Mouse (Mus musculus) hindbrain, postnatal 0 days (tissue): ENCODE measurements around the gene Ccdc61. TPM values are rescaled to one million over a fixed set of nuclear protein-coding genes. Genes with fewer than 3 reads are reported as not detected.

Source experiments
- ATAC-seq: fragments of 200-750 bp; cut with Nextera tagmentation; 2 replicates; pipeline ENCODE4 v1.8.0; 2017; ENCODE audit warnings: mild to moderate bottlenecking, moderate TSS enrichment, moderate library complexity
- DNase-seq: peaks from one replicate; pipeline ENCODE4 v3.0.0-alpha.2; 2015; ENCODE audit warnings: low spot score
- H3K27ac ChIP-seq: fragments of 300-500 bp; sonication (generic); 2 replicates; pipeline ENCODE4 v1.5.1; 2014; ENCODE audit warnings: mild to moderate bottlenecking
- H3K27me3 ChIP-seq: fragments of 300-500 bp; sonication (generic); 2 replicates; pipeline ENCODE4 v1.6.1; 2014; ENCODE audit warnings: low read length, mixed read lengths; ENCODE audit not compliant: insufficient read depth
- H3K36me3 ChIP-seq: fragments of 300-500 bp; sonication (generic); 2 replicates; pipeline ENCODE4 v1.6.1; 2014; ENCODE audit warnings: low read length, mixed read lengths; ENCODE audit not compliant: insufficient read depth
- H3K4me1 ChIP-seq: fragments of 300-500 bp; sonication (generic); 2 replicates; pipeline ENCODE4 v1.6.1; 2014; ENCODE audit warnings: antibody characterized with exemption, low read length, mixed read lengths; ENCODE audit not compliant: insufficient read depth
- H3K4me2 ChIP-seq: fragments of 300-500 bp; sonication (generic); 2 replicates; pipeline ENCODE4 v1.6.1; 2014; ENCODE audit warnings: low read depth, mild to moderate bottlenecking, low read length, moderate library complexity, mixed read lengths
- H3K4me3 ChIP-seq: fragments of 300-500 bp; sonication (generic); 2 replicates; pipeline ENCODE4 v1.5.1; 2014; ENCODE audit warnings: low read length
- H3K9ac ChIP-seq: fragments of 300-500 bp; sonication (generic); replicated peaks from 2 replicates; pipeline ENCODE4 v1.6.1; 2014; ENCODE audit warnings: mild to moderate bottlenecking, low read length, moderate library complexity, mixed read lengths
- H3K9me3 ChIP-seq: fragments of 300-500 bp; sonication (generic); 2 replicates; pipeline ENCODE4 v1.6.1; 2016; ENCODE audit warnings: low read length, mixed read lengths
- CTCF ChIP-seq: IDR thresholded peaks from 2 replicates; pipeline ENCODE4 v1.5.1; 2016; ENCODE audit warnings: antibody characterized with exemption, control low read depth, low read depth
- WGBS: fragments of 180-500 bp; shearing (Covaris S2); extraction: QIAGEN DNeasy Blood & Tissue Kit; methylation state at CpG from one replicate; pipeline ENCODE4 v1.1.7; 2014; 5-methylcytosine and 5-hydroxymethylcytosine counted together
- polyA plus RNA-seq: library from polyadenylated mRNA; unstranded; fragments of >200 nt; fragmentation: Nextera tagmentation; extraction: Ambion mirVana; gene quantifications from 2 replicates; pipeline ENCODE4 v1.2.1, GENCODE M21; 2015
- total RNA-seq: library from RNA; depleted of rRNA; stranded (reverse); fragments of >200 nt; gene quantifications from 2 replicates; pipeline ENCODE4 v1.2.3, GENCODE M21; 2014

Ccdc61 gene
- total and polyA plus RNA-seq, 2 experiments from 2014 or later = 22.0 to 32.9 TPM

- H3K4me1 ChIP-seq = peaks cover 13% of the 10 kb centered on the region
- no peaks in the 10 kb centered on the region for H3K36me3 ChIP-seq
- peak; percentile 72 for DNase-seq
- H3K27ac ChIP-seq = no peak overlapping the region
- TF ChIP-seq CTCF = peak; percentile 76
- no peak overlapping the region for H3K9ac ChIP-seq
- no peaks in the 10 kb centered on the region for H3K9me3 ChIP-seq
- ATAC-seq = 0 out of 2 replicates have a peak, but pooled peaks have one; percentile 18
- 23% methylated on average over 5 of the region's 5 CpGs for WGBS
- no peak overlapping the region for H3K4me2 ChIP-seq
- no peaks in the 10 kb centered on the region for H3K27me3 ChIP-seq
- H3K4me3 ChIP-seq = no peak overlapping the region
Observed at GRCm38 (mm10) chr7:18896536-18896935, 13.7 kb downstream of the Ccdc61 start.

- TF ChIP-seq CTCF = no peak
- WGBS = 3% methylated on average over 41 of the region's 41 CpGs
- Histone ChIP-seq H3K27ac (peak overlapping the region; percentile 59; the same call in 1 of the 2 replicates), H3K9ac (peak overlapping the region; percentile 63), H3K4me3 (peak overlapping the region; percentile 35), H3K36me3 (no peaks in the 10 kb centered on the region), H3K27me3 (no peaks in the 10 kb centered on the region), H3K4me2 (peak overlapping the region; percentile 80), H3K4me1 (peaks cover 13% of the 10 kb centered on the region), H3K9me3 (no peaks in the 10 kb centered on the region)
- ATAC-seq (peak; percentile 46), DNase-seq (peak; percentile 65)
Observed at GRCm38 (mm10) chr7:18893651-18894430, 16.4 kb downstream of the Ccdc61 start.

DNA sequence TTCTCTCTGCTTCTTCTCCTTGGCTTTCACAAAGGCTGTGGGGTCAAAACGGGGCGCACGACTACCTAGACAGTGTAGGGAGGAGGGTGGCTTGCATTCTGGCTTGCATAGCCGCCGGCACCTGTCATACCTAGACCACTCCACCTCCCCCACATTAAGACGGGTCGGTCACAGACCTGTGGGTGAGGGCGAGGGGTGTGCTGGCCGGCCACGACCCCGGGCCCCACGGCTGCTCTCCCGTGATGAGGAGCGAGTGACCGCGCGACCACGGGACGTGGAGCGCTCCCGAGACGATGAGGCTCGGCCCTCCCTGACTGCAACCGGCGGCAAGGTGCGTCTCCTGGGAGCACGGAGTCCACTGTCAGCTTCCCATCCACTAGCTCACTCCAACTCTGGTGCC lies 17.2 kb downstream of the Ccdc61 start:
- WGBS = 31% methylated on average over 27 of the region's 27 CpGs
- H3K4me3 ChIP-seq = peak overlapping the region; percentile 35
- DNase-seq (no peak), ATAC-seq (peak; percentile 28)
- H3K27ac ChIP-seq = peak overlapping the region; percentile 59; the same call in 1 of the 2 replicates
- H3K9me3 ChIP-seq = no peaks in the 10 kb centered on the region
- peak overlapping the region; percentile 80 for H3K4me2 ChIP-seq
- TF ChIP-seq CTCF = no peak
- H3K27me3 ChIP-seq = no peaks in the 10 kb centered on the region
- no peaks in the 10 kb centered on the region for H3K36me3 ChIP-seq
- peaks cover 13% of the 10 kb centered on the region for H3K4me1 ChIP-seq
- peak overlapping the region; percentile 63 for H3K9ac ChIP-seq

DNA sequence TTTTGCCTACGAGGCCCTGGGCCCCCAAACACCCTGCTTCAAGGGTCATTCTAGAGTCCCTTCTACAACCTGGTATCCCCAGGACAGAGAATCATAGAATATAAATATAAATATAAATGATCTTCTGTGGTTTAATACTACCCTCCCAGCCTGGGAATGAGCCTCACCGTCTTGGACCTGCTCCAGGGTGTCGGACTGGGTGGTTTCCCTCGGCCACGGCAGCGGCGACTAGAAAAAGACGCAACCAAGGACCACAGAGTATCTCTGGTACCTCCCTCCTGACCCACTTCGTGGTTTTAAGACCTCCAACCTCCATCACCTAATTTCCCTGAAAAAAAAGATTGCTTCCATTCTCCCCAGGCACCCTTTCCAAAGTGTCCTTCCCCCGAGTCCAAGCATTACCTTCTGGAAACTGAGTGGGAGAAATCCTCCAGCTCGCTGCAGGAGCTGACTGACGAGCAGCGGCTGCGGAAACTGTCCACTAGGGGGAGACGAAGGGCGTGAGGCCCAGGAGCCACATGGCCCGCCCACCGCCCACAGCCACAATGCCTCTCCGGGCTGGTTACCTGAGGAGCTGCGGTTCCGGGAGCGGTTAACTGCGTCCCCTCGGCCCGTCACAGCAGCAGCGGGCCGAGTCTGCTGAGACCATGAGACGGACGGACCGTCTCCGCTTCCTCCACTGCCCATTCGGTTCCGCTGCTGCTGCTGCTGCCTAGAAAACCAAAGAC lies 18.2 kb downstream of the Ccdc61 start:
- Histone ChIP-seq H3K9ac (peak overlapping the region; percentile 63), H3K4me2 (peak overlapping the region; percentile 80), H3K4me1 (peaks cover 13% of the 10 kb centered on the region), H3K27ac (peak overlapping the region; percentile 59), H3K36me3 (no peaks in the 10 kb centered on the region), H3K9me3 (no peaks in the 10 kb centered on the region), H3K4me3 (peak overlapping the region; percentile 35), H3K27me3 (no peaks in the 10 kb centered on the region)
- DNase-seq (peak; percentile 94), ATAC-seq (peak; percentile 79)
- peak; percentile 98 for TF ChIP-seq CTCF
- 20% methylated on average over 33 of the region's 33 CpGs for WGBS

DNA sequence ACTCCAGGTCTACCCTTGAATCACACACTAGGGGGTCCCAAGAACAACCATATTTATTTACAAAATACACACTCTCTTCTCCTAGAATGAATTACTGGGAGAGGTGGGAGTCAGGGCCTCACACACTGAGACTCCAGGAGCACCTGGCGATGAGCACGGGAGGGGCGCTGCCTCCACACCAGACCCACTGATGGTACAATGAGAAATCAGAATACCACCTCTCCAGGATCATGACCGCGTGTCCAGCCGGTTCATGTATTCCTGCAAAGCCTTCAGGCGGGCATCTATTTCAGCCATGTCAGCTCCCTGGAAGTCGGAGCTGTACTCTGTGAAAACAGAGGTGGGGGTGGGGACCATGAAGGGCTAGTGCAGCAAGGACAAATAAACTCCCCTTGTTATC lies 19.4 kb downstream of the Ccdc61 start:
- Histone ChIP-seq H3K9me3 (no peaks in the 10 kb centered on the region), H3K27me3 (no peaks in the 10 kb centered on the region), H3K4me2 (no peak overlapping the region), H3K9ac (no peak overlapping the region), H3K27ac (no peak overlapping the region), H3K4me3 (no peak overlapping the region), H3K4me1 (peaks cover 13% of the 10 kb centered on the region), H3K36me3 (no peaks in the 10 kb centered on the region)
- no peak for TF ChIP-seq CTCF
- ATAC-seq (no peak), DNase-seq (no peak)
- 89% methylated on average over 8 of the region's 8 CpGs for WGBS

DNA sequence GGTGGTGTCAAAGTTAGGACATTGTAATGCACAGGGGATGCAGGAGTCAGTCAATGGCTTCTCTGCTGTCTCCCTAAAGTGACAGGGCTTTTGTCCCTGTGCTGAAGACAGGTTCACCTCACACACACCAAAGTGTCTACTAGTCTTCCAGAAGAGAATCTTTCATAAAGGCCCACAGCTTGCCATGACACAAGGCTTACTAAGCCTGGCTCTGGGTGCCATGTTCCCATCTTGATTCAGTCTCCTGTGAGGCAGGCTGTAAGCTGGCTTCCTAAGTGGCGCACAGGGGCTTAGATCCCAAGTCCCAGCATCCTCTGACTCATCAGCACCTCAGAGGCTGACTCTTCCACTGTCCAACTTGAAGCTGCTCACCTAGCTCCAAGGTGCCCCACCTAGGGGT lies 23.3 kb downstream of the Ccdc61 start:
- 92% methylated on average over 1 of the region's 1 CpGs for WGBS
- no peak overlapping the region for H3K9ac ChIP-seq
- no peak overlapping the region for H3K4me3 ChIP-seq
- no peak overlapping the region for H3K27ac ChIP-seq
- no peak overlapping the region for H3K4me2 ChIP-seq
- no peak for TF ChIP-seq CTCF
- H3K36me3 ChIP-seq = no peaks in the 10 kb centered on the region
- no peaks in the 10 kb centered on the region for H3K27me3 ChIP-seq
- H3K4me1 ChIP-seq = no peaks in the 10 kb centered on the region
- ATAC-seq (no peak), DNase-seq (no peak)
- H3K9me3 ChIP-seq = no peaks in the 10 kb centered on the region
